Mouse (Mus musculus): Measurements from ENCODE around the gene Kif2c.

Gene Kif2c

DNA sequence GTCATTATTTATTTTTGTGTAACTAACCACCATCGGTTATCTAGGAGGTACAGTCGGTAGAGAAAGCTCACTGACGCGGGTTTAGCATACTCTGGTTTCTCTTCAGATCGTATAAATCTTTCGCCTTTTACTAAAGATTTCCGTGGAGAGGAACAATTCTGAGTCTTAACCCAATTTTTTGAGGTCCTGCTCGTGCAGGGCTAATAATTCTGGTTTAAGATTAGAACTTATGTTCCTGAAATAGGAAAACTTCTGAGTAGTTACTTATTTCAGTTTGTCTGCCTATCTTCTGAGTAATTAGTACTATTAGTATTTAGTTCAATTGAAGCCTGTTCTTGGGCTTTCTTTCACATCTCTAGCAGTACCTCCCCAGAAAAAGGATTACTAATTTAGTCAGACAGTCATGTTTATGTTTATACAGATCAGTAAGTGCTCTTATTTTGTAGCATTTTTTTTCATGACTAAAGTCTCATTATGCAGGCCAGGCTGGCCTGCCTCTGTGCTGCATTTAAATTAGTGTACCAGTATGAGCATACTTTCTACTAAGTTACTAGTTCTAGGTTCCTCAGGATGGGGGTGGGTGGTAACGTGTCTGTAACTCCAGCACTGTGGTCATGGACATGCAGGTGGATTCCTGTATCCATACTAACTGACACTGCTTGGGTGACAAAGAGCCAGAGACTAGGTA lies 7.6 kb upstream of the Kif2c start:
- CTCF ChIA-PET = interaction anchor here (0.7 kb wide), 1 partner anchor 487 kb away, joined by 3 read pairs; no protein-coding TSS in a partner anchor

DNA sequence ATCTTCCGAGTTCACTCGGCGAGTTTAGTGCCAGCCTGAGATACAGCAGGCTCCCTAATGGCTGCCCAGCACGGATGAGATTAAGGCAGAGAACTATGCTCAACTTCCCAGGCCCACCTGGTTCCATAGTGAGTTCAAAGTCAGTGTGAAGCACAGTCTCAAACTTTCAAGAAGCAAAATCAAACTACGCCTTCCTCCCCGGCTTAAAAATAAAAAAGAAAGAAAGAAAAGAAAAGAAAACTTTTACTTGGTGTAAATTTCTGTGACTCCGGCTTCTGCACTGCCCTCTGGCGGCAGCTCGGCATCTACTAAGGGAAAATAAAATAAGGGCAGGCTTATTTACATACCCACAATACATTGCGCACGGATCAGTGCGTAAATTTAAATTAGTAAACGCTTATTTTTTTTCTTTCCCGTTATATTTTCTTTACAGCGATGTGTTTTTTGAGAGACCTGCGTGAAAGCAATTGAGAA lies 7.0 kb upstream of the Kif2c start:
- CTCF ChIA-PET = no interaction called here

DNA sequence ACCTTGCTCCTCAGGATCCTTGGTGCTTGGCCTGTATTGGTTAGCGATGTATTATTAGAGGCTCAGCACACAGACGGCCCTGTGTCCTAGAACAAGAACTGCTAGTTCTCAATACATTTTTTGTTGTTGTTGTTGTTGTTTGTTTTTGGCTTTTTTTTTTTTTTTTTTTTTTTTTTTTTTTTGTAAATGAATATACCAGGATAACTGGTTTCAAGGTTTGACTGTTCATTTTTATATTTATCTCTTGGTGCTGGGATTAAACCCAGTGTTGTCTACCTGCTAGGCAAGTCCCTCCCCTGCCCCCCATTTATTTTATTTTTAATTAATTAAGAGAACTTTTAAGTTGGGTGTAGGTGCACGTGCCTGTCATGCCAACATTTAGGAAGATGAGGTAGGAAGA lies 6.5 kb upstream of the Kif2c start:
- CTCF ChIA-PET = no interaction called here

DNA sequence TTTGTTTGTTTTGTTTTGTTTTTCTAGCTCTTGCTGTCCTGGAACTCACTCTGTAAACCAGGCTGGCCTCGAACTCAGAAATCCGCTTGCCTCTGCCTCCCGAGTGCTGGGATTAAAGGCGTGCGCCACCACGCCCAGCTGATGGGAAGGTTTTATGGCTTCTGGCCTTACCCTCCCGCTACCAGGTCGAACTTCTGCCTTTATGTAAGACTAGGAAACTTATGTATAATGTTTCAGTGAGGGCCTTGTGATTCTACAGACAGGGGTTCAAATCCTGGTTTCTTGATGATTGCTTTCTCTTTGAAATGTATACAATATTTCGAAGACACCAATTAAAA lies 289 bp upstream of the Kif2c start:
- CTCF ChIA-PET = interaction anchor here (1.1 kb wide), 1 partner anchor 26 kb away, joined by 3 read pairs; no protein-coding TSS in a partner anchor

DNA sequence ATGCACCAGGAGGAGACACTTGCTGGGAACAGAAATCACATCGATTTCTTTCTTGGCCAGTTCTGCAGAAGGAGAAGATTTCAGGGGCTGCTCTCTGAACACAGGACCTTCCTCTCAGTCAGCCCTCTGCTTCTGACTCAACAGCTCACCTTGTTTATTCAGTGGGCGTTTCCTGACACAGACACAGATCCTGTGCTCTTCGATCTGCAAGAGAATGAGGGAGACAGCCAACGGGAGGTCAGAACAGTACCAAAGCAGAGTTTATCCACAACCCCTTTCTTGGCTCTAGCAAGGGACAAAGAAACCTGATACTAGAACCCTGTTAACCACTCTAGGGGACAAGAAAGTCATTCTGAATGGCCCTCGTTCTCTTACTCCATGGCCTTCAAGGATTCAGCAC lies 12.5 kb downstream of the Kif2c start:
- CTCF ChIA-PET = no interaction called here

DNA sequence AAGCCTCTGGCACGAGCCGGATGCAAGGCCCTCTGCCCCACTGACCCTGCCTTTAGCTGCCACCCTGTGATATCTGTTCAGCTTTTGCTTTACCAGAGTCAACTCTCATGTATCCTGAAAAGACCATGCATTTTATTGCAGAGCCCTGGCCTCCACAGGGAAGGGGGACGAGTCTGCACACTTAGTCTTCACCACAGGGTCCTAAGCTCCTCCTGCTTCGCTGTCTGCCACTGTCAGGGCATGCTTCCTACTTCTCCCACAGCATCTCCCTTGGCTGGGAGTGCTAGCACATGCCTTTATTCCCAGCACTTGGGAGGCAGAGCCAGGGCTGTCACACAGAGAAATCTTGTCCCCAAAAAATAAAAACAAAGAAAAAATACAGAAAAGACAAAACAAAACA lies 21.3 kb downstream of the Kif2c start:
- CTCF ChIA-PET = no interaction called here

DNA sequence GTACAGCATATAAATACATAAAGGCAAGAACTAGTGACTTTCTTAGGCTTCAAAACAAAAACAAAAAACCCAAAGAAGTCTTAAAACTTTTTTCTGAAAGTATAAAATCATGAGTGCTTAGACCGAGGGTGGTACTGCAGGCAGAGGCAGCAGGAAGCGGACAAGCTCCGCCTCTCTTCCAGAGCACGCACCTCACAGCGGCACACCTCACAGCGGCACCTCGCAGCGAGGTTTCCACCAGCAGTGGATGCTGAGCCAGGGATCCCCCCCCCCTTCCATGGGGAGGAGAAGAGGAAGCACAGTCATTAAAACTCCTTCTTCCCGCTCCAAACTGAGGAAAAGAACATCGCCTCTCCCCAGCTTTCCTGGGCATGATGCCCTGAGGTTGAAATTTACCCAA lies 22.8 kb downstream of the Kif2c start:
- CTCF ChIA-PET = no interaction called here

DNA sequence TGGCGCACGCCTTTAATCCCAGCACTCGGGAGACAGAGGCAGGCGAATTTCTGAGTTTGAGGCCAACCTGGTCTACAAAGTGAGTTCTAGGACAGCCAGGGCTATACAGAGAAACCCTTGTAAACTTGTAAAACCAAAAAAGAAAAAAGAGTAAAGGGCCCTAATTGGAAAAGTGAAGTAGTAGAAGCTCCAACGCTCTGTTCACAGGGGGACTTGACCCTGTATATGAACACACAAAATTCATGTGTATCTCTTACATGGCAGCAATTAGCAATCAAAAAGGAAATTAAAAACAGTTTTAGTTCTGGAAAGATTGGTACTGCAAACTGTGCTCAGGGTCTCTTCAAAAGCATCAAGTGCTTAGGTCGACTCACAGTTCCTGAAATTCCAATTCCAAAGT lies 26.1 kb downstream of the Kif2c start:
- CTCF ChIA-PET = interaction anchor here (0.6 to 0.8 kb wide), 5 partner anchors 26 to 678 kb away, joined by 3 to 4 read pairs (median 3); partner anchors contain the start of genes Kif2c and Urod

DNA sequence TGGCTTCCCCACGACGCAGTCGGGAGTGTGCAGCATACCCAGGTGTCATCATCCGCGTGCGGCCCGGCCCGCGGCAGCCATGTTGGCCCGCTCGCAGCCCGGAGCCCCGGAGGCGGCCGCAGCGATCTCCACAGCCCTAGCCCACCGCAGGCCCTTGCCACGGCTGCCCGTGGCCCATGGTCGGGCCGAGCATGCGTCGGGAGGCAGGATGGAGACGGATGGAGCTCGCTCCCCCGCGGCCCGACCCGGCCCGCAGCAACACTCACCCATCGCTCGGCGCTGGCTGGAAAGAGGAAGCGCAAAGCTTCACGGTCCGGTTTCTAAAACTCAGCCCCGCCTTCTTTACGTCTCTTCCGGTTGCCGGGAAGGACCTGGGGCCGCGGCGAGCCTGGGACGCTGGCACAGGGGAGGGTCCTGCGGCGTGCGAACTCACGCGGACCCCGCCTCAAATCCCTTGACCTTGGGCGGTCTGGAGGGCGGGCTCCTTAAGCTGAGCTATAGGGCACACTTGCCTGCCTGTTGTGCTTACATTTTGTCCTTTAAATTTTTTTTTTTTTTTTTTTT lies 26.6 kb downstream of the Kif2c start, which contains the start of gene Rps8:
Rps8 (minus strand) TSS at position 452 of the 564 bp plus-strand sequence.
- CTCF ChIA-PET = interaction anchor here (0.6 to 0.8 kb wide), 3 partner anchors 146 to 677 kb away, joined by 3 to 4 read pairs (median 3); partner anchors contain the start of gene Urod

DNA sequence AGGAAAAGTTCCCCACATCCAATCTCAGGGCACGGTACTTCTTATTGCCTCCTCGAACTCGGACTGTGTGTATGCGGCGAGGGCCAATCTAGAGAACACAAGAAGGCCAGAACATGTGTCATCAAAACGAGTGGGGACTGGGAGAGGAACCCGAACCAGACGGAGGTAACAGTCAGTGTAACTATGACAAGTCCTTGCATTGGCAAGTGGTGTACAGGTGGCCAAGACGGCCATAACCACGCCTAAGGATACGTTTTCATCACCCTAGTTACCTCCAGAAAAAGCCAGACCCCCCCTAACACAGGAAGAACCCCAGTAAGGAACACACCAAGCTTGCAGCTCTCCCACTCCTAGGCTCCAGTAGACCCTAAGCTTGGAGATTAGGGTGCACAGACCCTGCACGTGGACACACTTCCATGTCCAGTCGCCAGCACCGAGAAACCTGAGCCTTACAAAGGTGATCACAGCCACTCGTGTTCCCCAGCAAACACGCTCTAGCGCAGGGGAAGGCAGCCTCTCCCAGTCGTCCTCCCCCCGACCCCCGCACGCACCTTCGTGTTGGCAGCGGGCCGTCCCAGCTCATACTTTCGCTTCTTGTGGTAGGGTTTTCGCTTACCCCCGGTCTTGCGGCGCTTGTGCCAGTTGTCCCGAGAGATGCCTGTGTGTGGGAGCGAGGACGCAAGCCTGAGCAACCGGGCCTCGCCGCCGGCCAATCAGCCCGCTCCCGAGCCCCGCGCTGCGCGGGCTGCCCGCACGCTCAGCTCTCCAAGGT lies 27.2 kb downstream of the Kif2c start:
- CTCF ChIA-PET = interaction anchor here (0.6 to 0.8 kb wide), 2 partner anchors 161 to 677 kb away, joined by 3 to 4 read pairs; partner anchors contain the start of gene Urod

DNA sequence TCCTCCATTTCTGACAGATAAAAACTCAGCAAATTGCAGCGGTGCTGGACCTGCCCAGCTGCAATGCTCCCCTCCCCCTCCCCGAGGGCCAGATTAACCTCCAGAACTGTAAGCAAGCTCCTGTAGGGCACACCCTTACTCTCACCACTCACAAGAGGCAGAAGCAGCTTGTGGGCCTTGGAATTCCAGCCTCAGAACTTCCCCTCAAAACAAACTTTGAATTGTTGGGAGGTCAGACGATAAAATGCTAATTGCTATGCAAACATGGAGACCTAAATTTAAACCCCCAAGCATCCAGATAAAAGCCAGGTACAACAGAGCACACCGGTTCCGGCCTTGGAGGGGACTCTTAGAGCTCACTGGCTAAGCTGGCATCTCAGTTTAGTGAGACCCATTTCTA lies 29.7 kb downstream of the Kif2c start:
- CTCF ChIA-PET = interaction anchor here (0.5 to 1.4 kb wide), 3 partner anchors 27 to 521 kb away, joined by 3 to 4 read pairs (median 3); partner anchors contain the start of genes Btbd19, Mutyh and Toe1

DNA sequence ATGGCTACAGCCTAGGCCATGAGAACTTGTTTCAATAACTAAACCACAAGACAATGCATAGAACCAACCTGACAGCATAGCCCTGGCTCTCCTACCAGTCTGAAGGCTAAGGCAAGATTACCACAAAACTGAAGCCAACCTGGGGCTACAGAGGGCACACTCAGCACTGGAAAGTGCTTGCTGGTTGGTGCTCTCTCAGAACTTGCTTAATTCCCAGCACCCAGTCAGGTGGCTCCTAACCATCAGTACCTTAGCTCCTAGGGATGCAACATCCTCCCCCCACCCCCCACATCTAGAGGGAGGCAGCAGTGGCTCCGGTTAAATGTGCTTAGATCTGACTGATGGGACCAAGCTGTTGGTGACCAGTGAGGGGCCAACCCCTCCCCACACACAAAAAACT lies 31.0 kb downstream of the Kif2c start:
- CTCF ChIA-PET = interaction anchor here (0.6 to 1.4 kb wide), 3 partner anchors 26 to 102 kb away, joined by 3 to 4 read pairs (median 4); partner anchors contain the start of gene Btbd19

DNA sequence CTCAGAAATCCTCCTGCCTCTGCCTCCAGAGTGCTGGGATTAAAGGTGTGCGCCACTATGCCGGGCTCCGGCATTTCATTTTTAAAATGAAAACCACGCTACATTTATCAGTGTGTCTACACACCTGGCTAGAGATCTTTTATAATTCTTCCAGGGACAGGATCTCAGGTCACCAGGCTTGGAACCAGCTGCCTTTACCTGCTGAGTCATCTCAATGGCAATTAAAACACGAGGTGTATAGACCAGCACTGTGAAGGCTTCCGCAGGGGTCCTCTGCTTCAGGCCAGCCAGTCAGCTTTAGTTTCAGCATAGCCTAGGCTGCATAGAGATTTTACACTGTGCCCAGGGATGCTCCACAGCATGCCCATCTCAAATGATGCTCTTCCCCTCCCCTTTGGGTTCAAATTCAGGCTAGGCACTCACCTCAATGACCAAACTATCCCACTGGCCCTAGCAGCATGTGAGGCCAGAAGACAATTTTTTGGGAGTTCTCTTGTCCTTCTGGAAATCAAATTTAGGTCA lies 32.2 kb downstream of the Kif2c start:
- CTCF ChIA-PET = interaction anchor here (0.6 kb wide), 1 partner anchor 80 kb away, joined by 4 read pairs; no protein-coding TSS in a partner anchor

DNA sequence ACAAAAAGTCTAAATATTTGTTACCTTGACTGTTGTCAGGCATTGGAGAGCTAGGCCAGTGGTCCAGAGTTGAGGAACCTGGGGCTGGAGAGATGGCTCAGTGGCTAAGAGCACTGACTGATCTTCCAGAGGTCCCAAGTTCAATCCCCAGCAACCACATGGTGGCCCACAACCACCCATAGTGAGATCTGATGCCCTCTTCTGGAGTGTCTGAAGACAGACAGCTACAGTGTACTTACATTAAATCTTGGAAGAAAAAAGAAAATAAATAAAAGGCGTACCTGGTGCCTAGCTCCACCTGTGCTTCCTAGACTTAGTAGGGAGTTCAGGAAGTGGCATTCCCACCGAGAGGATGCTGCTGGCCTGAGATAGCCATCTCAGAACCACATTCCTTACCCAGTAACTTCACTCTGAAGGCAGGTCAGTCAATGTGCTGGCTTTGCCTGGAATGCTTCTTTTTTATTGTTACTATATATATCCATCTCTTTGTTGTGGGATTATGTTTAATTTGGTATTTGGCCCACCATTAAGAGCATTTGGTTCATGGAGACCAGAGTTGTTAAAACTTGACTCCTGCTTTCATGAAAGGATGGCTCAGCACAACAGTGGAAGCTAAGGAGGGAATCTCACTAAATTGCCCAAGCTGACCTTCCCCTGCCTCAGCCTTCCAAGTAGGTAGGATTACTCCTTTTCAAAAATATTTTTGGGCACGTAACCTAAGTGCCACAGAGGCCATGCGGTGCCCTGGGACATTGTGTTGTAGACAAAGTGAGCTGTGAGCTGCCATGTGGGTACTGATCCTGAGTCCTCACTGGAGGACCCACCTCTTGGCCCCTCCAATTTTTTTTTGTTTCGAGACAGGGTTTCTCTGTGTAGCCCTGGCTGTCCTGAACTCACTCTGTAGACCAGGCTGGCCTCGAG lies 32.9 kb downstream of the Kif2c start:
- CTCF ChIA-PET = interaction anchor here (0.6 kb wide), 1 partner anchor 103 kb away, joined by 3 read pairs; no protein-coding TSS in a partner anchor

DNA sequence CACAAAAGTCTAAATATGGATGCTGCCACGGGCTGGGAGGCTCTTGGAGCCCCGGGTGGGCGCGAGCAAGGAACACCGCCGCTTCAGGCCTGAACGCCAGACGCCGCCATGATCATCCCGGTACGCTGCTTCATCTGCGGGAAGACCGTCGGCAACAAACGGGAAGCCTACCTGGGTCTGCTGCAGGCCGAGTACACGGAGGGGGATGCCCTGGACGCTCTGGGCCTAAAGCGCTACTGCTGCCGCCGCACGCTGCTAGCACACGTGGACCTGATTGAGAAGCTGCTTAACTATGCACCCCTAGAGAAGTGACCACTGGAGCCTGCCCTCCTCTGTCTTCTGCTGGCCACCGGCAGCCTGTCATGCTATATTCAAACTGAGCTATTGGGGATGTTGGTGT lies 33.6 kb downstream of the Kif2c start:
- CTCF ChIA-PET = interaction anchor here (0.6 kb wide), 1 partner anchor 103 kb away, joined by 3 read pairs; no protein-coding TSS in a partner anchor

DNA sequence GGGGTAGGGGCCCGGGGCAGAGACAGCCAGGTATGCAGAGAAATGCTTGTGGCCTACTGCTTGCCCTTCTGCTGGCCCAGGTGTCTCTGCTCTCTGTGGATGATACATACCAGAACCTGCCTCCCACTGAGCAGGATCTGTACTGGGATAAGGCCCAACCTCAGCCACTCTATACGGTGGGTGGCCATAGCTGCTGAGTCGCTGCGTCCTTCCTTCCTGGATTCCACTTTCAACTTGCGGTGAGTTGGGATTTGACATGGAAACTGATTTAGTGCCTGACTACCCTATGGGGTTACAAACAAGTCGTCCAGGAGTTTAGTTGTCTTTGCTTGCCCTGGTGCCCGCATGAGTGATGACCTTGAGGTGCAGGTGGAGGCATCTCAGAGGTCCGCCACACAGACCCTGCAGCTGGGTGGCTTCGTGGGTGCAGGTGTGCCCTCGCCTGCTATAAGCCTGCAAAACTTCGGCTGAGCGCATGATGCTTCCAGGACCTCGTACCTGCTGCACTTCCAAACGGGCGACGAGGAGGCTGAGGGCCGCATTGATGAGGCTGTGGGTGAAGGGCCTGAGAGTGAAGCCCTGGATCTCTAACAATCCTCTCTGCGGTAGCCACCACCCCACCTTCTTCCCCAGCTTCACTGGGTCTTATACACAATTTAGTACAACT lies 34.3 kb downstream of the Kif2c start:
- CTCF ChIA-PET = no interaction called here

DNA sequence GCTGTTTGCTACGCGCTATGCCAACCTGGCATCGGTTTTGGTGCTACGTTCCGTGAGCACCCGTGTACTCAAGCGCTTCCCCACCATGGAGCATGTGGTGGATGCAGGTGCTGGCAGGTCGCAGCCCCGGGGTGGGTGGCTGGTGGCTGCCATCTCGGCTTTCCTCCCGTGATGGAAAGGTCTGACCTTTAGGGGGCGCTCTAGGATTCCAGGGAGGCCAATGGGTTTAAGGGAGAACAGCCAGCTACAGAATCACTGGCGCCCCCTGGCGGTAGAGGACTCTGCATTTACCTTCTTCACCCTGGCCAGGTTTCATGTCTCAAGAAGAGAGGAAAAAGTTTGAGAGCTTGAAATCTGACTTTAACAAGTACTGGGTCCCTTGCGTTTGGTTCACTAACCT lies 36.3 kb downstream of the Kif2c start:
- CTCF ChIA-PET = interaction anchor here (0.7 to 1.0 kb wide), 2 partner anchors 20 to 35 kb away, joined by 3 read pairs; partner anchors contain the start of gene Btbd19

DNA sequence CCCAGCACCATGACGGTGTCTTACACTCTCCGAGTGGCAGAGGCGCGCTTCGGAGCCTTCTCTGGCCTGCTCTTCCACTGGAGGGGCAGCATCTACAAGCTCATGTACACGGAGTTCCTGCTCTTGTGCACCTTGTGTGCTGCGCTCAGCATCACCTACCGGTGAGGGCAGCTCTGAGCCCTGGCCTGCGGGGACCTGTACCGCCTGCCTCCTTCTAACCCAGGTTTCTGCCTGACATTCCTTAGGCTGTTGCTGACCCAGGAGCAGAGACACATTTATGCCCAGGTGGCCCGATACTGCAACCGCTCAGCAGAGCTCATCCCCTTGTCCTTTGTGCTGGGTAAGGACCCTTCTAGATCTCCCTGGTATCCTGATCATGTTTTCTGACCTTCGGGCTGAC lies 37.2 kb downstream of the Kif2c start:
- CTCF ChIA-PET = no interaction called here

DNA sequence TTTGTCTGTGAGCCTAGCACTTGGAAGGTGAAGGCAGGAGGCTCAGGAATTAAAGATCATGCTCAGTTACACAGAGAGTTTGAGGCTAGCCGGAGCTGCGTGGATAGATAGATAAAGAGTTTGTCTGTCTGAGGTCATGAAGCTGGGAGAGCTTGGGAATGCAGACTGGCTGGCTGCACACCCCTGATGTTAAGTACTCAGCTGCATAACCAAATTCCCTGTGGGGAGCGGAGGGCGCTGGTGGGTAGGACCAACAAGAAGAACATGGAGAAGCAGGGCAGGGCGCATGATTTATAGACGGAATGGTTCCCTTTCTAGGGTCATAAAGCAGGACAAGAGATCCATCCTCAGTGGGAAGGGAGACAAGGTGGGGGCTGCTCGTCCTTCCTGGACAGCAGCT lies 39.4 kb downstream of the Kif2c start:
- CTCF ChIA-PET = no interaction called here

DNA sequence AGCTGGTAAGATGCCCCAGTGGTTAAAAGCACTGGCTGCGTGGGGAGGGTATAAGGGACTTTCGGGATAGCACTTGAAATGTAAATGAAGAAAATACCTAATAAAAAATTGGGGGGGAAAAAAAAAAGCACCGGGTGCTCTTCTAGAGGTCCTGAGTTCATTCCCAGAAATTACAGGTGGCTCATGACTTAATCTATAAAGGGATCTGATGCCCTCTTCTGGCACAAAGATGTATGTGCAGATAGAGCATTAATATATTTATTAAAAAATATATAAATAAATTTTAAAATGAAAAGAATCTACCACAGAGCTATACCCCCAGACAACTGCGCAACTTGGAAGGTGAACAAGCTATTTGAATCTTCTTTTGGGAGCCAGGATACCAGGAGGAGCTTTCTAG lies 41.8 kb downstream of the Kif2c start:
- CTCF ChIA-PET = interaction anchor here (1.0 to 2.8 kb wide), 2 partner anchors 20 to 138 kb away, joined by 6 to 17 read pairs; no protein-coding TSS in a partner anchor
